Mouse (Mus musculus) urinary bladder, postnatal 36 days (tissue): Measurements from ENCODE around the gene Creb3.
"Not testable (repeated sequence)": the region's sequence is repeated elsewhere in the genome, so short reads cannot be mapped to it uniquely, and the experiment has no call there.

ENCODE experiments used
- DNase-seq, 2 experiments: peaks; one replicate each; pipeline ENCODE4 v3.0.0; 2022; ENCODE audit warnings: low spot score in 2 of 2, mixed read lengths in 1 of 2

Gene Creb3

GRCm38 (mm10) chr4:43561997-43562768 lies at the start of gene Creb3, which contains the start of gene Tln1:
Creb3 (plus strand) TSS chr4:43562332.
Tln1 (minus strand) TSS chr4:43562691.
- peak; percentile 93 to 95 for DNase-seq

- no peak for DNase-seq
Measured at GRCm38 (mm10) chr4:43512653-43513052, 49.5 kb upstream of the Creb3 start.

- no peak for DNase-seq
Measured at GRCm38 (mm10) chr4:43513300-43513699, 48.8 kb upstream of the Creb3 start.

GRCm38 (mm10) chr4:43513791-43514190 lies 48.3 kb upstream of the Creb3 start:
- DNase-seq = no peak

GRCm38 (mm10) chr4:43515764-43516708 lies 46.1 kb upstream of the Creb3 start:
- no peak for DNase-seq

- DNase-seq = no peak
Measured at GRCm38 (mm10) chr4:43519551-43519950, 42.6 kb upstream of the Creb3 start.

GRCm38 (mm10) chr4:43519956-43520355 lies 42.2 kb upstream of the Creb3 start:
- peak; percentile 86 to 89 for DNase-seq

GRCm38 (mm10) chr4:43527880-43528279 lies 34.3 kb upstream of the Creb3 start:
- no peak for DNase-seq

GRCm38 (mm10) chr4:43528487-43528886 lies 33.6 kb upstream of the Creb3 start:
- no peak for DNase-seq

GRCm38 (mm10) chr4:43530081-43530501 lies 32.0 kb upstream of the Creb3 start:
- DNase-seq = no peak

- peak in 1 of 2 experiments; percentile 70 for DNase-seq
Measured at GRCm38 (mm10) chr4:43530581-43530980, 31.6 kb upstream of the Creb3 start.

- no peak for DNase-seq
Measured at GRCm38 (mm10) chr4:43533270-43533669, 28.9 kb upstream of the Creb3 start.

GRCm38 (mm10) chr4:43535628-43536027 lies 26.5 kb upstream of the Creb3 start:
- no peak for DNase-seq

- no peak for DNase-seq
Measured at GRCm38 (mm10) chr4:43536031-43536430, 26.1 kb upstream of the Creb3 start.

- no peak for DNase-seq
Measured at GRCm38 (mm10) chr4:43542044-43542443, 20.1 kb upstream of the Creb3 start.

- no peak for DNase-seq
Measured at GRCm38 (mm10) chr4:43546375-43547047, 15.6 kb upstream of the Creb3 start.

GRCm38 (mm10) chr4:43547160-43547559 lies 15.0 kb upstream of the Creb3 start:
- no peak for DNase-seq

GRCm38 (mm10) chr4:43549055-43549454 lies 13.1 kb upstream of the Creb3 start:
- no peak for DNase-seq

- DNase-seq = not testable (repeated sequence)
Measured at GRCm38 (mm10) chr4:43551854-43552253, 10.3 kb upstream of the Creb3 start.

GRCm38 (mm10) chr4:43552437-43552836 lies 9.7 kb upstream of the Creb3 start:
- no peak for DNase-seq

- DNase-seq = no peak
Measured at GRCm38 (mm10) chr4:43553891-43554290, 8.2 kb upstream of the Creb3 start.

- no peak for DNase-seq
Measured at GRCm38 (mm10) chr4:43555926-43556325, 6.2 kb upstream of the Creb3 start.
